In genomic region chrX:143080458-143081336, GRCm38 (mm10) we compare ENCODE assay signal across 8 mouse cellular contexts. TPM values are rescaled to one million over a fixed set of nuclear protein-coding genes. Genes with fewer than 3 reads are reported as not detected.
DNase-seq lines count a peak whose midpoint lies in the region; ATAC-seq lines count a peak whose summit lies in the region.

No protein-coding gene starts in this region.

- H3K4me3 ChIP-seq in heart, embryonic 15.5 days: peak overlapping the region; percentile 32

- H3K36me3 ChIP-seq in heart, embryonic 15.5 days: no peaks in the 10 kb centered on the region

- peak; percentile 29 to 41 for DNase-seq in kidney, postnatal 4 days
- DNase-seq in kidney, adult 9 months: no peak
- DNase-seq in embryo, embryonic 9.5 days (ENCODE audit: extremely low spot score): peak; percentile 46
- peak; percentile 10 for DNase-seq in lung, postnatal 10 days
- DNase-seq in yolk sac, embryonic 10.5 days (ENCODE audit: low spot score): peak; percentile 18
- DNase-seq in urinary bladder, postnatal 25 days (ENCODE audit: low spot score): no peak
- no peak for DNase-seq in natural killer cell, adult 2 months (ENCODE audit: low spot score in 2 of 2)

- ATAC-seq in heart, embryonic 15.5 days (replicated peaks; ENCODE audit: insufficient number of reproducible peaks, insufficient read depth, low FRiP score, low read depth): peak; percentile 62

- no peaks in the 10 kb centered on the region; the same call in 1 of the 2 replicates for H3K27me3 ChIP-seq in heart, embryonic 15.5 days

- no peak overlapping the region for H3K27ac ChIP-seq in heart, embryonic 15.5 days

- peak overlapping the region; percentile 64 for H3K4me2 ChIP-seq in heart, embryonic 15.5 days

- H3K9ac ChIP-seq in heart, embryonic 15.5 days: no peak overlapping the region

- H3K4me1 ChIP-seq in heart, embryonic 15.5 days (replicated peaks): peaks cover 7% of the 10 kb centered on the region

- WGBS in heart, embryonic 15.5 days: 14% methylated on average over 23 of the region's 23 CpGs

- no peaks in the 10 kb centered on the region for H3K9me3 ChIP-seq in heart, embryonic 15.5 days (replicated peaks)

RNA-seq across cellular contexts. Expression of gene Rtl9, which starts 18.7 kb away (rescaled TPM):
- polyA plus RNA-seq in heart, embryonic 15.5 days (2015; fragmentation: Nextera tagmentation; extraction: Ambion mirVana): 0.11 and 0.15 TPM in 2 replicates

Comparison
In these comparisons a context has a peak if more than half of its experiments do, and no peak if none do; other contexts are left out.
1. DNase-seq: peak in kidney, postnatal 4 days (2 of 2), embryo, embryonic 9.5 days (single experiment), lung, postnatal 10 days (single experiment) and yolk sac, embryonic 10.5 days (single experiment); none in kidney, adult 9 months (single experiment), urinary bladder, postnatal 25 days (single experiment) and natural killer cell, adult 2 months (0 of 2).